Mouse (Mus musculus) forebrain, embryonic 14.5 days (tissue): Measurements from ENCODE around the gene Slc34a2. TPM values are rescaled to one million over a fixed set of nuclear protein-coding genes. Genes with fewer than 3 reads are reported as not detected.
A peak's percentile ranks its signal among the peaks of the same experiment; 100 is the strongest.

Experiments used
- ATAC-seq: fragments of 200-750 bp; cut with Nextera tagmentation; 2 replicates; pipeline ENCODE4 v1.8.0; 2017; ENCODE audit warnings: mild to moderate bottlenecking, moderate library complexity
- DNase-seq: peaks from one replicate; pipeline ENCODE4 v3.0.0-alpha.2; 2015; ENCODE audit warnings: low spot score
- H3K27ac ChIP-seq: fragments of 300-500 bp; sonication (generic); 2 replicates; pipeline ENCODE4 v1.5.1; 2014; ENCODE audit warnings: low read depth, mild to moderate bottlenecking, control low read depth, low read length, moderate library complexity
- H3K27me3 ChIP-seq: fragments of 300-500 bp; sonication (generic); replicated peaks from 2 replicates; pipeline ENCODE4 v1.6.1; 2014; ENCODE audit warnings: low read length, control low read depth, mixed read lengths; ENCODE audit not compliant: control insufficient read depth, insufficient read depth
- H3K36me3 ChIP-seq: fragments of 300-500 bp; sonication (generic); 2 replicates; pipeline ENCODE4 v1.6.1; 2014; ENCODE audit warnings: low read length, control low read depth; ENCODE audit not compliant: control insufficient read depth, insufficient read depth
- H3K4me1 ChIP-seq: fragments of 300-500 bp; sonication (generic); 2 replicates; pipeline ENCODE4 v1.6.1; 2014; ENCODE audit warnings: antibody characterized with exemption, low read length, control low read depth; ENCODE audit not compliant: control insufficient read depth, insufficient read depth
- H3K4me2 ChIP-seq: fragments of 300-500 bp; sonication (generic); 2 replicates; pipeline ENCODE4 v1.6.1; 2014; ENCODE audit warnings: mild to moderate bottlenecking, control low read depth, low read length
- H3K4me3 ChIP-seq: fragments of 300-500 bp; sonication (generic); 2 replicates; pipeline ENCODE4 v1.5.1; 2014; ENCODE audit warnings: low read depth, low read length, control low read depth
- H3K9ac ChIP-seq: fragments of 300-500 bp; sonication (generic); 2 replicates; pipeline ENCODE4 v1.6.1; 2014; ENCODE audit warnings: mild to moderate bottlenecking, low read length, control low read depth, moderate library complexity
- H3K9me3 ChIP-seq: fragments of 300-500 bp; sonication (generic); replicated peaks from 2 replicates; pipeline ENCODE4 v1.6.1; 2016; ENCODE audit warnings: low read length, control low read depth, mixed read lengths; ENCODE audit not compliant: control insufficient read depth
- WGBS: fragments of 180-500 bp; shearing (Covaris S2); extraction: QIAGEN DNeasy Blood & Tissue Kit; methylation state at CpG from one replicate; pipeline ENCODE4 v1.1.7; 2014; 5-methylcytosine and 5-hydroxymethylcytosine counted together
- polyA plus RNA-seq: library from polyadenylated mRNA; unstranded; fragments of >200 nt; fragmentation: Nextera tagmentation; extraction: Ambion mirVana; gene quantifications from 2 replicates; pipeline ENCODE4 v1.2.1, GENCODE M21; 2014

Gene Slc34a2
- polyA plus RNA-seq, 1 experiment from 2014 or later = not detected

DNA sequence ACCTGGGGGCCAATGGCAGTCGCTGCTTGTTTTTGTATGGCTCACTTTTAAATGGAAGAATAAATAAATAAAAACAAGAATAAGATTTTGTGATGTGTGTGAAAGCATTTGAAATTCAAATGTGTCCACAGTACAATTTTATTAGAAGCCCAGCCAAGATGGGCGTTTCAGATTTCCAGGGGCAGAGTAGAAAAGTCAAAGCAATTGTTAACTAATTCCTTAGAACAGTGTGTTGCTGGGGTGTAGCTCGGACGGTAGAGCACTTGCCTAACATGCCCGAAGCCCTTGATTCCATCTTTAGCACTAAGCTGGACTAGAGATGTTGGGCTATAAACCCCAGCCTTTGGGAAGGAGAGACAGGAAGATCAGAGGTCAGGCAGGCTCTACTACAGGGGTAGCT, 73.2 kb downstream of the Slc34a2 start:
- no peaks in the 10 kb centered on the region for H3K9me3 ChIP-seq
- no peak overlapping the region for H3K9ac ChIP-seq
- WGBS = 37% methylated on average over 5 of the region's 5 CpGs
- ATAC-seq (no peak), DNase-seq (no peak)
- H3K4me2 ChIP-seq = no peak overlapping the region
- no peaks in the 10 kb centered on the region for H3K27me3 ChIP-seq
- no peak overlapping the region for H3K4me3 ChIP-seq
- H3K27ac ChIP-seq = no peak overlapping the region
- H3K4me1 ChIP-seq = peaks cover 8% of the 10 kb centered on the region
- H3K36me3 ChIP-seq = peaks cover 7% of the 10 kb centered on the region

DNA sequence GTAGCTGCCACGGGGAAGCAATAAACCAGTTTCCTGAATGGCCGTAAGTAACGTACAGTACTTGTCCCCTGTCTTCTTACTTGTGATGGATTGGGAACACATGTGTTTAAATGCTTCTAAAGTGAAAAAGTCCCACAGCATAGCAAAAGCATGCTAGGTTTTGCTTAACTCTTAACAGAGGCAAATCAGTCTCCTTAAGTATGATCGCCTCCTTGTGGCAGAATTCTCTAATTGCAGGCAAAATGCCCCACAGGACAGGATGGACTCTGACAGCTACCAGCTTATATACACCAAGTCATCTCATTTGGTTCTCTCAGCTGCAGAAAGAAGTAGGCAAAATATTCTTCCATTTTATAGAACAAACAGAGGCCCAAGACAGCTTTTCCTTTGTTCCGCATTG, 75.1 kb downstream of the Slc34a2 start:
- no peak overlapping the region for H3K9ac ChIP-seq
- no peaks in the 10 kb centered on the region for H3K9me3 ChIP-seq
- H3K36me3 ChIP-seq = peaks cover under 1% of the 10 kb centered on the region; the same call in 1 of the 2 replicates
- no peak for DNase-seq
- peaks cover 8% of the 10 kb centered on the region for H3K4me1 ChIP-seq
- no peak overlapping the region for H3K27ac ChIP-seq
- WGBS = 97% methylated on average over 5 of the region's 5 CpGs
- no peak overlapping the region for H3K4me3 ChIP-seq
- no peak for ATAC-seq
- H3K27me3 ChIP-seq = no peaks in the 10 kb centered on the region
- H3K4me2 ChIP-seq = no peak overlapping the region

DNA sequence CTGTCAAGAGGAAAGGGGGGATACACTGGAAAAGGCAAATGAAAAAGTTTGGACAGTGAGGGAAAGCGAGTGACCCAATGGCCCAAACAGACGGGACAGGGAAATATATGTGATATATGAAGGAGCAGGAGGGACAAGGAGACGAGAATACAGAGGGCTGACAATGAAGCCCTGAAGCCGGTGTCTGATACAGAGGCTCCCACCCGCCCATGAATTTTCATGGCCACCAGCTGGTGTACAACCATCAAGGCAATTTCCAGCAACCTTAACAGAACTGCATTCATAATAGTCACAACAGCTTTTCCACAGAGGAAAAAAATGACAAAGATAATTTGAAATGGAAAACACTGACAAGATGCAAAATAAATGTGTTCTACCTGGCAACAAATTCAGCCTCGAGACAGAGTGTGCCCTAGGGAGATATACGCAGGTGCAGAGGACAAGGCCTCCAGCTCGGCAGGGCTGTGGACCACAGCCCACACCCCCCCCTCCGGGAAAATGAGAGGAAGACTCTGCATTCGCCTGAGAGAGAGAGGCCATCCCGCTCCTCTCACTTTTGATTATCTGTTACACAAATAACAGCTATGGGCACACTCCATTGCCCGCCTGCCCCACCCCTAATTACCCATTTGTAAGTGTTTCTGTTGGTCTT, 76.9 kb downstream of the Slc34a2 start:
- H3K4me2 ChIP-seq = no peak overlapping the region
- no peak overlapping the region for H3K4me3 ChIP-seq
- 66% methylated on average over 12 of the region's 12 CpGs for WGBS
- no peaks in the 10 kb centered on the region for H3K27me3 ChIP-seq
- no peaks in the 10 kb centered on the region for H3K9me3 ChIP-seq
- H3K9ac ChIP-seq = no peak overlapping the region
- ATAC-seq = no peak
- H3K27ac ChIP-seq = 0 out of 2 replicates have a peak overlapping the region, but pooled peaks have one; percentile 2
- no peaks in the 10 kb centered on the region for H3K36me3 ChIP-seq
- peaks cover 10% of the 10 kb centered on the region for H3K4me1 ChIP-seq
- DNase-seq = no peak

DNA sequence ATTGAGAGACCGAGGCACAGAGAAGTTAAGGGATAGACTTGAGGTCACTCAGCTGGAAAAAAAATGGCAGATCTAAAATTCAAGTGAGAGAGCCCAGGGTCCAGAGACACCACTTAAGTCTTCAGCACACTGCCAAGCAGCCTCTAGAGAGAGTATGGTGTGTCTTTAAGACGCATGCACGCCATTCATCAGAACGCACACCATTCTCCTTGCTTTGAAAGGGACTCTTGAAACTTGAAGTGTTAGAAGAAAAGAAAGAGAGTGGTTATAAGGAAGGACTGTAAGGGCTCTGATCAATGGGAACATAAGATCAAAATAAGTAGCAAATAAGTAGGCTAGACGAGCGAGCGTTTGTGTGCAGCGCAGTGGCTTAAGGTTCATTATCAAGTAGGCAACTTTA, 80.3 kb downstream of the Slc34a2 start:
- 16% methylated on average over 8 of the region's 8 CpGs for WGBS
- no peaks in the 10 kb centered on the region for H3K9me3 ChIP-seq
- DNase-seq (peak; percentile 37), ATAC-seq (peak; percentile 27; the same call in 1 of the 2 replicates)
- H3K4me1 ChIP-seq = peaks cover 10% of the 10 kb centered on the region
- no peak overlapping the region for H3K4me2 ChIP-seq
- H3K27ac ChIP-seq = no peak overlapping the region
- no peaks in the 10 kb centered on the region; the same call in 1 of the 2 replicates for H3K36me3 ChIP-seq
- H3K9ac ChIP-seq = no peak overlapping the region
- no peaks in the 10 kb centered on the region; the same call in 1 of the 2 replicates for H3K27me3 ChIP-seq
- H3K4me3 ChIP-seq = no peak overlapping the region

DNA sequence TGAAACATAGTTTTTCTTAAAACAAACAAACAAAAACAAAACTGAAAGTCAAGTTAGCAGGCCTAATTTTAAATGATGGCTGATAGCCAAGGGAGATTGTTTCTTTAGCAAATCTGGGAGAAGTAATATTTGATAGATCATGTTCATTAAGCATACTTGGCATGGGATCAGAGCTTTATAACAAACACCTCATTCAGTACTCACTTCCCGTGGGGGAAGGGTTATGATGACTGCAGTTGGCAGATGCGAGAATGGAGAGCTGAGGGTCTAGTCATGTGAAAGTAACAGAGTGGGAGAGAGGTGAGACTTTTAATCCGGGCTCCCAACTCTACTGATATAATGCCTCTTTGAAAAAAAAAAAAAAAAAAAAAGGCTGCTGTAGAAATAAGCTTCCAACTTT, 81.8 kb downstream of the Slc34a2 start:
- no peak overlapping the region for H3K9ac ChIP-seq
- no peak overlapping the region for H3K27ac ChIP-seq
- no peaks in the 10 kb centered on the region; the same call in 1 of the 2 replicates for H3K36me3 ChIP-seq
- H3K27me3 ChIP-seq = no peaks in the 10 kb centered on the region; the same call in 1 of the 2 replicates
- peak; percentile 79 for DNase-seq
- ATAC-seq = peak; percentile 41; the same call in 1 of the 2 replicates
- 12% methylated on average over 3 of the region's 3 CpGs for WGBS
- no peaks in the 10 kb centered on the region for H3K9me3 ChIP-seq
- H3K4me2 ChIP-seq = no peak overlapping the region
- H3K4me1 ChIP-seq = peaks cover 10% of the 10 kb centered on the region
- H3K4me3 ChIP-seq = no peak overlapping the region

Other genes starting within 250 kb of the Slc34a2 start
- gene Anapc4, start 204.1 kb upstream of the Slc34a2 start, polyA plus RNA-seq = 123 and 124 TPM in 2 replicates
- 11.0 and 11.2 TPM in 2 replicates for gene Sel1l3, start 175.8 kb downstream of the Slc34a2 start, polyA plus RNA-seq
- gene Smim20, start 229.0 kb downstream of the Slc34a2 start, polyA plus RNA-seq = 68.1 and 95.4 TPM in 2 replicates